Mouse (Mus musculus): ENCODE results near the gene Dab1. TPM values are rescaled to one million over a fixed set of nuclear protein-coding genes. Genes with fewer than 3 reads are reported as not detected.

Dab1 gene
- total RNA-seq, 2 experiments from 2014 or later: 0.57 to 1.2 TPM

GRCm38 (mm10) chr4:104760878-104761624 is 1141.9 kb downstream of the Dab1 start:
- no peak for DNase-seq

GRCm38 (mm10) chr4:104766065-104766464 is 1146.9 kb downstream of the Dab1 start, which contains the start of gene C8b:
Gene C8b (plus strand): TSS chr4:104766317.
- no peak for DNase-seq

GRCm38 (mm10) chr4:104768190-104768589 is 1149.0 kb downstream of the Dab1 start:
- no peak for DNase-seq

GRCm38 (mm10) chr4:104769602-104770001 is 1150.4 kb downstream of the Dab1 start:
- DNase-seq: no peak

GRCm38 (mm10) chr4:104770331-104770730 is 1151.2 kb downstream of the Dab1 start:
- DNase-seq: no peak

GRCm38 (mm10) chr4:104775601-104776000 is 1156.4 kb downstream of the Dab1 start:
- DNase-seq: no peak

- no peak for DNase-seq
Measured at GRCm38 (mm10) chr4:104779460-104779859, 1160.3 kb downstream of the Dab1 start.

- no peak for DNase-seq
Measured at GRCm38 (mm10) chr4:104781441-104781840, 1162.3 kb downstream of the Dab1 start.

GRCm38 (mm10) chr4:104782346-104782745 is 1163.2 kb downstream of the Dab1 start:
- no peak for DNase-seq

GRCm38 (mm10) chr4:104792111-104792510 is 1173.0 kb downstream of the Dab1 start:
- DNase-seq: no peak

Measured in adrenal gland, postnatal 10 days (tissue).